Mouse (Mus musculus) monocyte, adult 59 days (primary cell): ENCODE results near the gene Kif6. TPM values are rescaled to one million over a fixed set of nuclear protein-coding genes. Genes with fewer than 3 reads are reported as not detected.

ENCODE experiments used
- total RNA-seq, 2 experiments: library from RNA; stranded (reverse); gene quantifications; one replicate each; pipeline ENCODE4 v1.2.4; 2023

Gene Kif6
- total RNA-seq: not detected

GRCm38 (mm10) chr17:49614577-49615235 is at the start of gene Kif6:
Gene Kif6 (plus strand): TSS chr17:49615136.

Other genes with a start within 250 kb of the Kif6 start
- gene Mocs1, start 186.8 kb upstream of the Kif6 start, total RNA-seq: 100 to 1,000 TPM; 107 to 109 TPM
- under 1 TPM in 1 of 2 experiments, not detected in 1; 0.18 TPM for gene Daam2, start 50.8 kb upstream of the Kif6 start, total RNA-seq